Mouse (Mus musculus) frontal cortex, adult 2 months (tissue): ENCODE measurements around the gene Plxna1. TPM values are rescaled to one million over a fixed set of nuclear protein-coding genes. Genes with fewer than 3 reads are reported as not detected.
A peak's percentile ranks its signal among the peaks of the same experiment; 100 is the strongest.

Experiments used
- DNase-seq, 2 experiments: peaks; one replicate each; pipeline ENCODE4 v3.0.0; 2022; ENCODE audit warnings: low spot score in 1 of 2; ENCODE audit errors: extremely low spot score in 1 of 2
- polyA plus RNA-seq: library from polyadenylated mRNA; depleted of rRNA; stranded (reverse); fragments of >200 nt; gene quantifications from 2 replicates; pipeline ENCODE4 v1.2.3, GENCODE M21; 2012; rRNA removed

Plxna1 gene
- polyA plus RNA-seq, 1 experiment = 36.6 TPM

DNA sequence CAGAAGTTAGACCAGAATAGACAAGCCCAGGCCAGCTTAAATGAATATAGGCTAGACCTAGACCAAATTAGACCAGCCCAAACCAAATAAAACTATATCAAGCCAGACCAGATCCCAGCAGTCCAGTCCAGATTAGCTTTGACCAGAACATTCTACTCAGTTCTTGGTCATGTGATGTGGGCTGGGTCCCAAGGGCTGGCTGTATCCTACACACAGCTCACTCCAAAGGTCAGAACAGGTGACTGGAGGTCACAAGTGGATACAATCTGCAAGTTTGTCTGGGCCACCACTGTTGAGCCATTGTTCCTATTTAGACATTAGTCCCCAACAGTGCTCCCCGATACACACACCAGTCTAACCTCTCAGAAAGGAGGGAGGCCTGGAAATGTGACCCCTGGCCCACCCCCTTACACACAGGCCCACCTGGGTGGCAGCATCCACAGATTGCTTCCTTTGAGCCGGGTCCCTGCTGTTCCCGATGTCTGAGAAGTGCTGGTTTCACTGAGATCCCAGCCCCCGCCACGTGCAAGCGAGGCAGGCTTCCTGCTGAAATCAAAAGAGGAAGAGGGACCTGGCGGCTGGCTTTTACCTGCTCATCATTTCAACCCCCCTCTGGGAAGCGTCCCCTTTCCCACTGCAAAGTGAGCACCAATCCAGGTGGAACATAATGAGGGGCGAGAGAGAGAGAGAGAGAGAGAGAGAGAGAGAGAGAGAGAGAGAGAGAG is 76.7 kb downstream of the Plxna1 start:
- no peak for DNase-seq

DNA sequence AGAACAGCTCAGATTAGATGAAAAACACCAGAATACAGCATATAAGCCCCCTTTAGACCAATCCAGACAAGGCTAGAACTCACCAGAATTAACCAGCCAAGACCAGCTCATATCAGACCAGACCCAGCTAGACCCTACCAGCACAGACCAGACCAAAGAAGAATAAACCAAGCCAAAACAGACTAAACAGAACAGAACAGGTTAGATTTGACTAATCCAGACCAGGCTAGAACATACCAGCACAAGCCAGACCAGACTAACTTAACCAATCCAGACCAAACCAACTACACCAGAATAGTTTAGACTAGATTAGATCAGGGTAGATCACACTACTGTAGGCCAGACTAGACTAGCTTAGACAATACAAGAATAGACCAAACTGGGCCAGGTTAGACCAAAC is 77.3 kb downstream of the Plxna1 start:
- DNase-seq = no peak

DNA sequence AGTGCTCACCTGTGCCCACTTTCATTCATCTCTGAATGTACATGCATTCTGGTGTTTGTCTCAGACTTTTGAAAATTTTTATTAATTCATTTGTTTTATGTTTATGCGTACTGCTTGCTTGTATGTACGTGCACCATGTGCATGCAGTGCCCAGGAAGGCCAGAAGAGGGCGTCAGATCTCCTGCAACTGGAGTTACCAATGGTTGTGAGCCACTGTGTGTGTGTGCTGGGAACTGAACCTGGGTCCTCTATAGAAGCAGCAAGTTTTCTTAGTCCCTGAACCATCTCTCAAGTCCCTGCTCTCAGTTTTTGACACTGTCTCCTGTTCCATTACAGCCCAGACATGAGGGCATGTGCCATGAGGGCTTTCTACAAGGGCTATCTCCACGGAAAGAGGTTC is 79.3 kb downstream of the Plxna1 start:
- no peak for DNase-seq

DNA sequence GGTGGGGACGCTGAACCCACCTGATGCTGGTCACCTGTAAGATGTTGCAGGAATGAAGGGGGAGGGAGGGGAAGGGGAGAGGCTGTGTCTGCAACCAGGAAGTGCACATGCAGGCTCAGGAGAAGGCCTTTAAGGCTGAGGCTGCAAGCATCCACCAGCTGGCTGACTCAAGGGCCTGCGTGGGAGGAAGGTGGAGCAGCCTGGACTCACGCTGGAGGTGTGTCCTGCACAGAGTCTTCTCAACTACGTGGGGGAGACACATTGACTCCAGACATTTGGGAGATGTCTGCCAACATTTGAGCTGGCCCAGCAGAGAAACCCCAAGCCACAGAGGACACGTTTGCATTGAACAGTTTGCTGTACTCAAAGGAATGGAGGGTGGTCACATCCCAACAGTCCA is 79.8 kb downstream of the Plxna1 start:
- DNase-seq = no peak

DNA sequence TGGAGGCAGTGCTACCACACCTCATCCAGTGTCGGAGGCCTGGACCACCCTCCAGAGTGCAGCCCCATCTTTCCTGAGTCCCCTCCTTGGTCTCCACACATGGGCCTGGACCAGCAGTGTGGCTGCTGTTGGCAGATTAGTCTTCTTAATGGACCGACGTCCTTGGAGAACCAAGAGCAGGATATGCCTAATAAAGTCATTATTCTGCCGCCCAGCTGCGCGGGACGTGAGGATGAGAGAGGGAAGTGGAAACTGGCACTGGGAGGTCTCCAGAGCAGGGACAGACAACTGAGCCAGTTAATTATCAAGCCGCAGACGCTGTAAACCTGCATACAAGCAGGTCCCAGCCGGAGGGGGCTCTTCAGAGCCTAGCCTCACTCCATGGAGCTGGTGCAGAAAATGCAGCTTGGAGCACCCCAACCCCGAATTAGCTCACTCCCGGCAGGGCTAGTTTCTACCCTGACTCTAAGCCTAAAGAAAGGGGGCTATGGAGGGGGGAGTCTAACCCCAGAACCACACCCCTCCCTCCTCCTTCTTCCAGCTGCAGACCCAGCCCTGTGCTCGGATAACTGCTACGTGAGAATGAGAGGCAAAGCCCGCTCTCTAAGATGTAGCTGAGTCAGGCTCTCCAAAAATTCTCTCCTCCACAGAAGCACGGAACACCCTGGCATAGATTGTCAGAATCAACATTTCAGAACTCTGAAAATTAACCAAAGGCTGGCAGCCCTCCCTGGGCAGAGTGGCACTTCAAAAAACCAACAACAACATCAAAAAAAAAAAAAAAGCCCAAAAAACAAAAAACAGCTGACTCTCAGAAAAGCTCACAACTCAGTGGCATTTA is 80.7 kb downstream of the Plxna1 start:
- peak in 1 of 2 experiments; percentile 27 for DNase-seq

DNA sequence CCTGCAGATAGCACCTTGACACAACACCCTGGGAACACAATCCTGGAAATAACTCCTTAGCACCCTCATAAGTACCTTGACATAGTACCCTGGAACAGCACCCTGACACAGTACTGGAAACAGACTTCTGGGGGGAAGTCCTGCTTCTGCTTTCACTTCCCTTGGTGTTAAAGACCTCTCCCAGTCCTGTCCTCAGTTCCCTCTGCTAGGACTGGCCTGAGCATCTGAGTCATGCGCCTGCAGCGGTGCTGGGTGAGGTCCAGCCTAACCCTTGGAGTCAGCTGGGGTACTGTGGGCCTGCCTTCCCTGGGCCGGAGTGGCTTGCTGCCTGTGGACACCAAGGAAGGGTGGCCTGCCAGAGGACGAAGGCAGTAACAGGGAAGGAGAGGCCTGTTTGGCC is 81.9 kb downstream of the Plxna1 start:
- no peak for DNase-seq

DNA sequence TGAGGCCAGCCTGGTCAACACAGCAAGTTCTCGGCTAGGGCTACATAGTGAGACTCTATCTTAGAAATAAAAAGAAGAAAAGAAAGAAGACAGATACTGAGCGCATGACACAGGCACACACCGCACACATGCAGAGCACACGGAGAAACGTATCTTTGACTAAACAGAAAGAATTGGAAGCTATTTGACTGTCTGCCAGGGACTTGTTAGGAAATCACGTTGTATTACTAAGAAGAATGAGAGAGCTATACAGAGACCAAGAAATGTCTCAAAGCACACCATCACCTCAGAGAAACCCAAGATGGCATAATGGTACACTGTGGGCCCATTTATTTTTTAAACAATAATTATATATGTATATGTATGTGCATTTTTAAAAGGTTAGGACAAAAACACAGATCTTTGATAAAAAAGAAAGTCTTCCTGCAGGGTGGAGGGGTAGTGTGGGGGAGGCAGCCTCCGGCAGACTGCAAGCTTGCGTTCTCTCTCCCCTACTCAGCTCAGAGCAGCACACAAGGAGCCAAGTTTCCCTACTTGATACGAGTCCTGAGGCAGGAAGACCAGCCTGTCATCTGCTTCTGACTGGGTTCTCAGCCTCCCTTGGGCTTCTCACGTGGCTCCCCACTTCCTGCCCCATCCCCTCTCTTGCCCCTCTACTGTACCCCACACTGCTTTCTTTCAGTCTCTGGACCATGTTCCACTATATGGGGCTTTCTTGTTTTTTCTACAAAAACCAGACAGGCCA is 90.5 kb downstream of the Plxna1 start:
- peak in 1 of 2 experiments; percentile 28 for DNase-seq

DNA sequence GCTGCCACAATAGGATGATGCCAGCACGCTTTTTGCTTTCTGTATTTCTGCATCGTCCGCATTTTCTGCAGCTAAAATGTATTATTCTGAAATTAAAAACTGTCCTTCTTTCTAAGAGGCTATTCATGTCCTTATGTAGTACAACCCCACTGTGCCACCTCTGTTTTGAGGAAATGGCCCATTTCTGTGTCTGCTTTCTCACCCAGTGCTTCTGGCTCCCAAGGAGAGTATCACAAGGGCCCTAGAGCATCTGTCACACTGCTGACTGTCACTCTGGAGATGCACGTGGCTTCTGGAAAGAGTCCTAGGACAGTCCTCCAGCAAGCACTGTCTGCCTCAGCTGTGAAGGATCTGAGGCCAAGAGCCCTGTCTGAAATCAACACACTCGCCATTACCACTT is 95.2 kb downstream of the Plxna1 start:
- DNase-seq = no peak

Other genes with a start within 250 kb of the Plxna1 start
- gene Chchd6, start 233.0 kb upstream of the Plxna1 start, polyA plus RNA-seq = 154 and 189 TPM in 2 replicates